Mouse (Mus musculus): Measurements from ENCODE around the gene En1. TPM values are rescaled to one million over a fixed set of nuclear protein-coding genes. Genes with fewer than 3 reads are reported as not detected.

The En1 gene
- 0.10 TPM in 1 of 2 replicates, not detected in the other for polyA plus RNA-seq (2012; ENCODE audit: low replicate concordance)

GRCm38 (mm10) chr1:120602031-120602730, at the start of gene En1:
Gene En1 (plus strand): TSS chr1:120602418.

Other genes starting within 250 kb of the En1 start
- gene Marco, start 97.4 kb upstream of the En1 start, polyA plus RNA-seq (2012; ENCODE audit: low replicate concordance) = 1.4 and 3.6 TPM in 2 replicates

Data from leukemia stem cell, adult 10-12 weeks (primary cell).